Mouse (Mus musculus): ENCODE measurements around the gene Cep78. TPM values are rescaled to one million over a fixed set of nuclear protein-coding genes. Genes with fewer than 3 reads are reported as not detected.
A peak's percentile ranks its signal among the peaks of the same experiment; 100 is the strongest.

Gene Cep78
- polyA plus RNA-seq, 1 experiment from 2014 or later: 24.2 TPM

DNA sequence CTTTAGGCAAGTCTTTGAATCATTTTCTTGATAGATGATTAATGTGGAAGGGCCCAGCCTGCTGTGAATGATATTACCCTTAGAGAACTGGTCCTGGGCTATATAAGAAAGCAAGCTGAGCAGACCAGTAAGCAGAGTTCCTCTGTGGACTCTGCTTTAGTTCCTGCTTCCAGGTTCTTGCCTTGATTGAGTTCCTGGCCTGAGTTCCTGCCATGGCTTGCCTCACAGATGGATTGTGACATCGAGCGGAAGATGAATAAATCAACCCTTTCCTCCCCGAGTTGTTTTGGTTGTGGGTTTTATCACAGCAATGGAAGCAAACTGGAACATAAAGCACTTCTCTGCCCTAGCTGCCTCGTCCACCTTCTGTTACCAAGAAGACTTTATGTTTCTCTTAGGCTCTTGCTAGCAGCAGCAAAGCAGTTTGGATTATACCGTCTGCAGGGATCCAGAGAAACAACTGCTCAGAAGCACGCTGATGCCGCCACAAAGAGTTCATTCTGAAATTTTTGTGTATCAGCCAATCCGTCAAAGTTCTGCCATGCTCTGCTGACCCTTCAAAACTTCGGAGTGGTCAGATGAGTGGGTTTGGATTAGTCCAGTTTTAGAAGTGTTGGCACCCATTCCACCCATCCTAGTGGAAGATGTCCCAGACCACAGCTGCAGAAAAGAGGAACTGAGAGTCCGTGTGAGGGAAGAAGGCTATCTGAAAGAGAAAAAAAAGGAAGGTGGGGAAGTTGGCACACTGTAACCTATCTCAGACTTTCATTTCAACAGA is 30.6 kb upstream of the Cep78 start:
- H3K4me3 ChIP-seq (ENCODE audit: low read depth, low read length): no peak overlapping the region
- 0 out of 2 replicates have a peak, but pooled peaks cover 3% of the 10 kb centered on the region for H3K9me3 ChIP-seq (ENCODE audit: control insufficient read depth, low read length)
- no peaks in the 10 kb centered on the region for H3K27me3 ChIP-seq (replicated peaks; ENCODE audit: control insufficient read depth, insufficient read depth, low read length)
- no peak overlapping the region for H3K9ac ChIP-seq (ENCODE audit: low read length)
- ATAC-seq (replicated peaks; ENCODE audit: low FRiP score, low TSS enrichment, low read depth): no peak
- no peak overlapping the region for H3K27ac ChIP-seq (ENCODE audit: low read depth)
- H3K36me3 ChIP-seq (ENCODE audit: control insufficient read depth, insufficient read depth, low read length): no peaks in the 10 kb centered on the region
- 69% methylated on average over 10 of the region's 10 CpGs for WGBS
- DNase-seq (ENCODE audit: low spot score): no peak
- no peaks in the 10 kb centered on the region for H3K4me1 ChIP-seq (replicated peaks; ENCODE audit: control insufficient read depth, insufficient read depth, low read length)
- no peak overlapping the region for H3K4me2 ChIP-seq (ENCODE audit: low read length)

DNA sequence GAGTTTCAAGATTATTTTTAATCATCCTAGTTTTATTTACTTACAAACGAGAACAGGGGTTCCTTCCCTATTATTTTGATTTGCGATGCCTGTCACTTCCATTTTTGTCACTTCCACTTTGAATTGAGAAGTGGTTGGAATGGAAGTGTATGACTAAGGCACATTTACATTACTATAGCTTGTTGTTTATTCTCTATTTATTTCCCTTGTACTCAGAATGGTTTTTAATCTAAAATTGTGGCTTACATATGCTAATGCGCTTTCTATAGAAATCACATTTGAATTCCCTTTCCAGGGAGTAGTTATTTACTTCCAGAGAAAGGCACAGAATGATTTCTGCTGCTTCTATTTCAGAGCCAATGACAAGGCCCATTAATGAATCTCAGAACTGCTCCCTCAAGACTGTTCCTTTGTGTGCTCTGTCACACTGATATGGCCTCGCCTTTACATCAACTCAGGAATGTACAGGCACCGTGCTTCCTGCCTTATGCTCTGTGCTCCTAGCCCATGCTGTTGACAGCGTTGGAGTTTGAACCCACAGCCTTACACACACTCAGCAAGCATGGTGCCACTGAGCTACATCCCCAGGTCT is 25.1 kb upstream of the Cep78 start:
- H3K27me3 ChIP-seq (replicated peaks; ENCODE audit: control insufficient read depth, insufficient read depth, low read length): no peaks in the 10 kb centered on the region
- no peak overlapping the region for H3K9ac ChIP-seq (ENCODE audit: low read length)
- no peaks in the 10 kb centered on the region for H3K9me3 ChIP-seq (ENCODE audit: control insufficient read depth, low read length)
- ATAC-seq (replicated peaks; ENCODE audit: low FRiP score, low TSS enrichment, low read depth) (no peak), DNase-seq (ENCODE audit: low spot score) (no peak)
- 76% methylated on average over 6 of the region's 6 CpGs for WGBS
- no peak overlapping the region for H3K4me2 ChIP-seq (ENCODE audit: low read length)
- H3K4me3 ChIP-seq (ENCODE audit: low read depth, low read length): no peak overlapping the region
- no peak overlapping the region for H3K27ac ChIP-seq (ENCODE audit: low read depth)
- no peaks in the 10 kb centered on the region for H3K4me1 ChIP-seq (replicated peaks; ENCODE audit: control insufficient read depth, insufficient read depth, low read length)
- no peaks in the 10 kb centered on the region for H3K36me3 ChIP-seq (ENCODE audit: control insufficient read depth, insufficient read depth, low read length)

DNA sequence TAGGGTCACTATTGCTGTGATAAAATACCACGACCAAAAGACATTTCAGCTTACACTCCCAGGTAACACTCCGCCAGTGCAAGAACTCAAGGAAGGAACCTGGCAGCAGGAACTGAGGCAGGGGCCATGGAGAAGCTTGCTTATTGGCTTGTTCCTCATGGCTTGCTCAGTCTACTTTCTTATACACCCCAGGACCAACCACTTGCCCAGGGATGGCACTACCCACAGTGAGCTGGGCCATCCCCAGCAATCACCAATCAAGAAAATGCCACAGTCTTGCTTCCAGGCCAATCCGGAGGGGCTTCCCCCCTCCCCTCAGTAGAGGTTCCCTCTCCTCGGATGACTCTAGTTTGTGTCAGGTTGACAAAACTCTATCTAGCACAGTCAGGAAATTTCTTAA is 24.3 kb upstream of the Cep78 start:
- DNase-seq (ENCODE audit: low spot score) (no peak), ATAC-seq (replicated peaks; ENCODE audit: low FRiP score, low TSS enrichment, low read depth) (no peak)
- Histone ChIP-seq H3K4me1 (replicated peaks; ENCODE audit: control insufficient read depth, insufficient read depth, low read length) (no peaks in the 10 kb centered on the region), H3K9ac (ENCODE audit: low read length) (no peak overlapping the region), H3K4me2 (ENCODE audit: low read length) (no peak overlapping the region), H3K27me3 (replicated peaks; ENCODE audit: control insufficient read depth, insufficient read depth, low read length) (no peaks in the 10 kb centered on the region), H3K27ac (ENCODE audit: low read depth) (no peak overlapping the region), H3K4me3 (ENCODE audit: low read depth, low read length) (no peak overlapping the region), H3K36me3 (ENCODE audit: control insufficient read depth, insufficient read depth, low read length) (no peaks in the 10 kb centered on the region), H3K9me3 (ENCODE audit: control insufficient read depth, low read length) (no peaks in the 10 kb centered on the region)
- WGBS: 88% methylated on average over 4 of the region's 4 CpGs

GRCm38 (mm10) chr19:16007131-16007530 is 22.3 kb upstream of the Cep78 start:
- Histone ChIP-seq H3K27ac (ENCODE audit: low read depth) (no peak overlapping the region), H3K4me3 (ENCODE audit: low read depth, low read length) (no peak overlapping the region), H3K36me3 (ENCODE audit: control insufficient read depth, insufficient read depth, low read length) (no peaks in the 10 kb centered on the region), H3K9me3 (ENCODE audit: control insufficient read depth, low read length) (no peaks in the 10 kb centered on the region), H3K9ac (ENCODE audit: low read length) (no peak overlapping the region), H3K27me3 (replicated peaks; ENCODE audit: control insufficient read depth, insufficient read depth, low read length) (no peaks in the 10 kb centered on the region), H3K4me2 (ENCODE audit: low read length) (no peak overlapping the region), H3K4me1 (replicated peaks; ENCODE audit: control insufficient read depth, insufficient read depth, low read length) (no peaks in the 10 kb centered on the region)
- ATAC-seq (replicated peaks; ENCODE audit: low FRiP score, low TSS enrichment, low read depth): no peak
- DNase-seq (ENCODE audit: low spot score): no peak
- 84% methylated on average over 8 of the region's 8 CpGs for WGBS

- Histone ChIP-seq H3K27me3 (replicated peaks; ENCODE audit: control insufficient read depth, insufficient read depth, low read length) (no peaks in the 10 kb centered on the region), H3K9me3 (ENCODE audit: control insufficient read depth, low read length) (no peaks in the 10 kb centered on the region), H3K9ac (ENCODE audit: low read length) (no peak overlapping the region), H3K4me3 (ENCODE audit: low read depth, low read length) (no peak overlapping the region), H3K36me3 (ENCODE audit: control insufficient read depth, insufficient read depth, low read length) (no peaks in the 10 kb centered on the region), H3K4me1 (replicated peaks; ENCODE audit: control insufficient read depth, insufficient read depth, low read length) (no peaks in the 10 kb centered on the region; the same call in 1 of the 2 replicates), H3K27ac (ENCODE audit: low read depth) (no peak overlapping the region), H3K4me2 (ENCODE audit: low read length) (no peak overlapping the region)
- ATAC-seq (replicated peaks; ENCODE audit: low FRiP score, low TSS enrichment, low read depth) (no peak), DNase-seq (ENCODE audit: low spot score) (peak; percentile 78)
- WGBS: 3% methylated on average over 3 of the region's 3 CpGs
Observed at GRCm38 (mm10) chr19:15998157-15998556, 13.4 kb upstream of the Cep78 start.

- Histone ChIP-seq H3K36me3 (ENCODE audit: control insufficient read depth, insufficient read depth, low read length) (no peaks in the 10 kb centered on the region), H3K27me3 (replicated peaks; ENCODE audit: control insufficient read depth, insufficient read depth, low read length) (no peaks in the 10 kb centered on the region), H3K9ac (ENCODE audit: low read length) (peak overlapping the region; percentile 34), H3K4me1 (replicated peaks; ENCODE audit: control insufficient read depth, insufficient read depth, low read length) (no peaks in the 10 kb centered on the region; the same call in 1 of the 2 replicates), H3K4me2 (ENCODE audit: low read length) (peak overlapping the region; percentile 45), H3K9me3 (ENCODE audit: control insufficient read depth, low read length) (no peaks in the 10 kb centered on the region), H3K27ac (ENCODE audit: low read depth) (peak overlapping the region; percentile 60), H3K4me3 (ENCODE audit: low read depth, low read length) (no peak overlapping the region)
- DNase-seq (ENCODE audit: low spot score): peak; percentile 62
- WGBS: 33% methylated on average over 12 of the region's 12 CpGs
- ATAC-seq (replicated peaks; ENCODE audit: low FRiP score, low TSS enrichment, low read depth): no peak; the same call in 1 of the 2 replicates
Observed at GRCm38 (mm10) chr19:15996901-15997564, 12.2 kb upstream of the Cep78 start.

GRCm38 (mm10) chr19:15990102-15990501 is 5.3 kb upstream of the Cep78 start:
- 80% methylated on average over 1 of the region's 1 CpGs for WGBS
- no peaks in the 10 kb centered on the region for H3K27me3 ChIP-seq (replicated peaks; ENCODE audit: control insufficient read depth, insufficient read depth, low read length)
- H3K4me1 ChIP-seq (replicated peaks; ENCODE audit: control insufficient read depth, insufficient read depth, low read length): peaks cover 4% of the 10 kb centered on the region
- no peak for DNase-seq (ENCODE audit: low spot score)
- H3K36me3 ChIP-seq (ENCODE audit: control insufficient read depth, insufficient read depth, low read length): no peaks in the 10 kb centered on the region
- H3K9me3 ChIP-seq (ENCODE audit: control insufficient read depth, low read length): no peaks in the 10 kb centered on the region
- H3K4me3 ChIP-seq (ENCODE audit: low read depth, low read length): no peak overlapping the region
- no peak overlapping the region for H3K9ac ChIP-seq (ENCODE audit: low read length)
- H3K27ac ChIP-seq (ENCODE audit: low read depth): no peak overlapping the region
- no peak for ATAC-seq (replicated peaks; ENCODE audit: low FRiP score, low TSS enrichment, low read depth)
- H3K4me2 ChIP-seq (ENCODE audit: low read length): no peak overlapping the region

- H3K9ac ChIP-seq (ENCODE audit: low read length): peak overlapping the region; percentile 85
- ATAC-seq (replicated peaks; ENCODE audit: low FRiP score, low TSS enrichment, low read depth) (no peak), DNase-seq (ENCODE audit: low spot score) (no peak)
- no peaks in the 10 kb centered on the region for H3K36me3 ChIP-seq (ENCODE audit: control insufficient read depth, insufficient read depth, low read length)
- no peaks in the 10 kb centered on the region for H3K9me3 ChIP-seq (ENCODE audit: control insufficient read depth, low read length)
- peak overlapping the region; percentile 92 for H3K4me3 ChIP-seq (ENCODE audit: low read depth, low read length)
- no peak overlapping the region for H3K27ac ChIP-seq (ENCODE audit: low read depth)
- peak overlapping the region; percentile 60 for H3K4me2 ChIP-seq (ENCODE audit: low read length)
- H3K27me3 ChIP-seq (replicated peaks; ENCODE audit: control insufficient read depth, insufficient read depth, low read length): no peaks in the 10 kb centered on the region
- peaks cover 4% of the 10 kb centered on the region for H3K4me1 ChIP-seq (replicated peaks; ENCODE audit: control insufficient read depth, insufficient read depth, low read length)
- WGBS: 27% methylated on average over 10 of the region's 10 CpGs
Observed at GRCm38 (mm10) chr19:15985172-15985713, 454 bp upstream of the Cep78 start.

Data from intestine, embryonic 14.5 days (tissue).